Mouse (Mus musculus): ENCODE measurements around the gene Slc25a44. TPM values are rescaled to one million over a fixed set of nuclear protein-coding genes. Genes with fewer than 3 reads are reported as not detected.
A peak's percentile ranks its signal among the peaks of the same experiment; 100 is the strongest.

Gene Slc25a44
- total RNA-seq (2021): 10 to 100 TPM; 43.7 to 47.7 TPM

- intact Hi-C loops (cut with DNase I): no loop called here
- peak; percentile 93 for DNase-seq
Observed at GRCm38 (mm10) chr3:88424605-88425329, at the start of gene Slc25a44. Gene Slc25a44, minus strand, starts transcription at chr3:88425139.

- no peak for DNase-seq
- intact Hi-C loops (cut with DNase I): no loop called here
Observed at GRCm38 (mm10) chr3:88473571-88473970, 48.6 kb upstream of the Slc25a44 start.

DNA sequence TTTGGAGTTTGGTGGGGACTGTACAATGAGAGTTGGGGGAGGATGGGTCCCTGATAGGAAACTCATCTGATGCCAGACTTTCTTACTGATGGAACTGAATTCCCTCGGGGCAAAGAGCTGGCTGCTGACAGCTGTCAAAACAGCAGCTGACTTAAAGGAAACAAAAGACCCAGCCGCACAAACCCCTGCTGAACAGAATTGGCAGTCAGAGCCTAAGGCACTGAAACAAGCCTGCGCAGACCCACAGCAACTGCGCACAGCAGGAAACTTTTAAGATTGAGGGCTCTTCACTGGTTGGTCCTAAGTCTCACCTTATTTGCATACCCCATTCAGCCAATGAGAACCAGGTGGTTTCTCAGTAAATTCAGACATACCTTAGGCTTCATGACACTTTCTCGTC lies 48.1 kb upstream of the Slc25a44 start:
- intact Hi-C loops (cut with DNase I): no loop called here
- DNase-seq: no peak

- intact Hi-C loops (cut with DNase I): no loop called here
Observed at GRCm38 (mm10) chr3:88470943-88471479, 46.1 kb upstream of the Slc25a44 start.

DNA sequence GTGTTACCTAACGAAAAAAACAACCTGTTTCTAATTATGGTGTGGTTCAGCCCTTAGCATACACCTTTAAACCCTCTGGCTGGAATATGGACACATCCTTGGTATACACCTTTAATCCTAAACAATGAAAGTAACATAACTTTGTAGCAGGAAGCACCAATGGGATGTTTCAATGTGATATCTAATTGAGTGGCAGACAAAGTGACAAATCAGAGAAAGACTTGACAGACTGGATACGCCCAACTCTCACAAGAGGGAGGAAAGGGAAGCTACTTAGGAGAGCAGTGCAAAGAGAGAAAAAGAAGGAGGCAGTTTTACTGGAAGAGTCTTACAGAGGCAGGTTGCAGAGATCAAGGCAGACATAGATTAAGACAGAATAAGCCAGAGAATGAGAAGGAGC lies 44.5 kb upstream of the Slc25a44 start:
- no peak for DNase-seq
- intact Hi-C loops (cut with DNase I): loop anchor here (5.0 kb wide), 1 partner anchor 62 kb away; no protein-coding TSS in a partner anchor

More at GRCm38 (mm10) chr3:88470943-88471479, 46.1 kb upstream of the Slc25a44 start:
- DNase-seq: no peak

- DNase-seq: peak; percentile 94
- intact Hi-C loops (cut with DNase I): loop anchor here (5.0 kb wide), 1 partner anchor 60 kb away; no protein-coding TSS in a partner anchor
Observed at GRCm38 (mm10) chr3:88467116-88467824, 42.3 kb upstream of the Slc25a44 start.

GRCm38 (mm10) chr3:88465127-88465526 lies 40.2 kb upstream of the Slc25a44 start:
- intact Hi-C loops (cut with DNase I): loop anchor here (5.0 kb wide), 1 partner anchor 58 kb away; no protein-coding TSS in a partner anchor
- DNase-seq: no peak

DNA sequence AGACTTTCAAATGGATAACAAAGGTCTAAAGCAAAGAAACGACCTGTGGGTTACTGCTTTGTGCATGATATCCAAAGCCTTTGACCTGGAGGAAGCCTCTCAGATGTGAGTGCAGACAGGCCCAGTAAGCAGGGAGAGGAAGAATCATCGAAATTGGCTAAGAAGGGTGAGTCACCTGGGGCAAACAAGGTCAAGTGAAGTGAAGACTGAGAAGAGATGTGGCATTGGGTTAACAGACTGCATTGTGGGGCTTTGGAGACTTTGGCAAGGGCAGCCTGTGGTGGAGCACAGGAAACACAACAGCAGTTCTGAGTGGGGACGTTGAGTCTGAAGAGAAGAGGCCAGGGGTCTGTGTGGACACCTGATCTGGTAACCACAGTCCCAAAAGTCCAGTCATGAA lies 39.5 kb upstream of the Slc25a44 start:
- intact Hi-C loops (cut with DNase I): no loop called here
- DNase-seq: no peak

DNA sequence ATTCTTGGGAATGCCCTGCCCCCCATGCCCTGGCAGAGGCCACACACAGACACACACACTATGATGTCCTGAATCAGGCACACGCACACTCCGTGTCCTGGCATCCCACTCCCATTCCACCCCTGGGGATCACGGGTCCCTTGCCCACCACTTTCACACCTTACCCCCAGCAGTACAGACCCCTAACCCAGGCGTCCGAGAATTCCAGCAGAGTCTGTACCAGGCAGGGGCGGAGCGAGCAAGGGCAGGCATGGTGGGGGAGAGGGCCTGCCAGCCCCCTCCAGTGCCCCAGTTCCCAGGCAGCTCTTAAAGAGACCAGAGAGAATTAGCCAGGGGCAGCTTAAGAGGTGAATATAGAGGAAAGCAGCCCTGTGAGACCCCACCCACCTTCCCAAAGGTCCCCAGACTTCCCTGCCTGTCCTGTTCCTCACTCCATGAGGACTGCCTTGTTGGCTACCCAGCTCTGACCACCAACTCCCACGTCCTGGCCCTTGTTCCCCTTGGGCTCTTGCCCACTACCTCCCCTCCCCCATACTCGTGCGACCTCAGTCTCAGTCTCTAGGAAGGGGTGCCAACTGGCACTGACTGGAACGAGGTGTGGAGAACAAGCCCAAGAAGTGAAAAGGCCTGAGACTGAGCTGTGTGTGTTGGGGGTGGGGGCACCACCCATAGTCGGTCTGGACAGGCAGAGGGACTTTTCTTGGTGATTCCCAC lies 36.2 kb upstream of the Slc25a44 start, which contains the start of gene Sema4a:
Sema4a (minus strand) TSS at position 200 of the 714 bp plus-strand sequence.
- DNase-seq: peak; percentile 62
- intact Hi-C loops (cut with DNase I): no loop called here

DNA sequence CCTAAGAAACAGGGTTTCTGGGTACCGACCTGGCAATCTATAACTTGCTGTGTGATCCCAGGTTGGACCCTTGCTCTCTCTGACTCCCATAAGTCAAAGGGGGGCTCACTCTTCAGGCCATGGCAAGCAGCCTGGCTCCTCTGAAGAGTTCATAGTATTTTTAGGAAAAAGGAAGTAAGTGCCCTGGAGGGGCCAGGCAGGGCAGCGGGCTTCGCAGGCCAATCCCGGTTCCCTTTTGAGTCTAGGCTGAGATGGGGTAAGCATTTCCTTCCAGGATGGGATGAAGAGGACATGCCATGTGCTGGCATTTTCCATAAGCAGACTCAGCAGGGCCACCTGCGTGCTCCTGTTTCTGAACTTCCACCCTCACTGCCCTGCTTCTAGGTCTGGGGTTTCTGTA lies 35.1 kb upstream of the Slc25a44 start:
- DNase-seq: no peak
- intact Hi-C loops (cut with DNase I): no loop called here

DNA sequence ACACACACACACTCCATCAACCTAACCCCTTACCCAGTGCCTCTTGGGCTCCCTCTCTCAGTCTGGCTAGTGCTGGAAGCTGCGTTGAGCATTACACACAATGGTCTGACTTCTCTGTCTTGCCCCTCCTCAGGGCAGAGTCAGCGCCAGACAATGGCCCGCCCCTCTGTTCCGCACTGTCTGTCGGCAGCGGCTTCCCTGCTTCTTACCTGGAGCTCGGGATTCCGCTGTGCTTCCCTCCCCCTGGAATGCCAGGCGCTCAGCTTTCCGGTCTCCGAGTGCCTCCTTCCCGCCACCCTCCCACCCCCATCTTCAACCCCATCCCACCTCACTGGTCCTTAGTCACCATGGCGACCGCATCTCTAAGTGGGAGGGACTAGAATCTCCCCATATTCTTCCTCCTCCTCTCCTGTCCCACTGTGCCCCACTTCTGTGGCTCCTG lies 33.9 kb upstream of the Slc25a44 start:
- intact Hi-C loops (cut with DNase I): no loop called here

GRCm38 (mm10) chr3:88456746-88457532 lies 32.0 kb upstream of the Slc25a44 start:
- DNase-seq: no peak
- intact Hi-C loops (cut with DNase I): no loop called here

More for the DNA sequence above, 33.9 kb upstream of the Slc25a44 start:
- no peak for DNase-seq

GRCm38 (mm10) chr3:88456313-88456712 lies 31.4 kb upstream of the Slc25a44 start:
- no peak for DNase-seq
- intact Hi-C loops (cut with DNase I): no loop called here

GRCm38 (mm10) chr3:88455588-88456264 lies 30.8 kb upstream of the Slc25a44 start:
- no peak for DNase-seq
- intact Hi-C loops (cut with DNase I): no loop called here

GRCm38 (mm10) chr3:88454762-88455587 lies 30.0 kb upstream of the Slc25a44 start:
- intact Hi-C loops (cut with DNase I): no loop called here
- DNase-seq: no peak

DNA sequence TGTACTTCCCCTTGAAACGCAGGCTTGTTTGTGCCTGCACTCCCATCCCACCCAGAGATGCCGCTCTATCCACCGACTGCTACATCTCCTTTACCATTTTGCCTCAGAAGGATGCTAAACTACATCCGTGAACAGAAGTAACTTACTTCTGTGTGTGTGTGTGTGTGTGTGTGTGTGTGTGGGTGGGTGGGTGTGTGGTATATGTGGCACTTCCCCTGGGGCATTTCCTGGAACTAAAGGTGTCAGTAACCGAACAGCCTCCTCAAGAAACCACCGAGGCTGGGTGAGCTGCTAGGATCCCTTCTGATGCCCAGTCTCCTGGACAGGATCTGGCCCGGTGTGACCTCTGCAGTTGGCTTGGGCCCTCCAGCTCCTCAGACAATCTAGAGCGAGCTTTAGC lies 29.0 kb upstream of the Slc25a44 start:
- intact Hi-C loops (cut with DNase I): no loop called here
- no peak for DNase-seq

DNA sequence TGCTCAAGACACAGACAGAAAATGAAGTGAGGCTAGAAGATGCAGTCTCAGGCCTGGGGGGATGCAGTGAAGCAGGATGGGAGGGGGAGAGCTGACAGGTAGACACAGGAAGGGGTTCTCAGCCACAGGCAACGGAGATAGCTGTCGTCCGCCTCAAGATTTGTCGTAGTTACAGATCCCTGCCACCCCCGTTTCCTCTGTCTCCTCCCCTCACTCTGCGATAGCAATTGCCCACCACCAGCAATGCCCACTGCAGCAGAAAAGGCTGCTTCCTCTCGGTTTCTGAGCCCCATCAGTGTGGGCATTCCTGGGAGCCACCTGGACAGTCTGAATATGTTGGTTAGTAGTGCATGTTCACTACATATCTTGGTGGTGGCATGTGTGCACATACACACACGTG lies 28.4 kb upstream of the Slc25a44 start:
- no peak for DNase-seq

GRCm38 (mm10) chr3:88452716-88453115 lies 27.8 kb upstream of the Slc25a44 start:
- DNase-seq: peak; percentile 37
- intact Hi-C loops (cut with DNase I): no loop called here

More for the DNA sequence above, 28.4 kb upstream of the Slc25a44 start:
- intact Hi-C loops (cut with DNase I): no loop called here

DNA sequence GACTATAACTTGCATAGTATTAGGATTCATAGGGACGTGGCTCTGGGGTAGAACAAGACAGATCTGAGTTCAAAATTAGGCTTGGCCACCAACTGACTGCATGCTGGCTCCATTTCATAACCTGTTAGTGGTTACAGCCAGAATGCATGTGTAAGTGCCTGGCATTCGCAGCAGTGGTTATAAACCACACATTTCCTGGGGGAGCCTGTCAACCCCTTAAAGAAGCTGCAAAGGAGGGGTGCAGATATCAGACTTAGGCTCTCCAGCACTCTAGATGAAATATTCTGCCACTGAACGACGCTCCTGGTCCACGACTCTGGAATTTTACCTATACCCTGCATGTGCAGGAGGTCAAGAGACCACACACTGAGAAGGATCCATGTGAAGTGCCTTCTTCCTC lies 27.3 kb upstream of the Slc25a44 start:
- DNase-seq: no peak

More for the DNA sequence above, 27.3 kb upstream of the Slc25a44 start:
- intact Hi-C loops (cut with DNase I): no loop called here
